Mouse (Mus musculus) liver, adult 2 months (tissue): ENCODE results near the gene Nkain4. TPM values are rescaled to one million over a fixed set of nuclear protein-coding genes. Genes with fewer than 3 reads are reported as not detected.

Source experiments
- DNase-seq: peaks from one replicate; pipeline ENCODE4 v3.0.0-alpha.2; 2011; ENCODE audit warnings: low read depth, low spot score; ENCODE audit errors: extremely low read depth
- H3K27ac ChIP-seq: fragments of 200-500 bp; replicated peaks from 2 replicates; pipeline ENCODE4 v1.5.1; 2012; ENCODE audit warnings: low read depth, mild to moderate bottlenecking, control low read depth, inconsistent platforms, low read length; ENCODE audit not compliant: insufficient read depth
- H3K27me3 ChIP-seq: fragments of 200-500 bp; 2 replicates; pipeline ENCODE4 v1.6.1; 2012; ENCODE audit warnings: mild to moderate bottlenecking, moderate library complexity, low read length, inconsistent platforms; ENCODE audit not compliant: control insufficient read depth, insufficient read depth
- H3K36me3 ChIP-seq: fragments of 200-500 bp; 2 replicates; pipeline ENCODE4 v1.6.1; 2012; ENCODE audit warnings: low read length, inconsistent platforms; ENCODE audit not compliant: control insufficient read depth, insufficient read depth
- H3K4me1 ChIP-seq: fragments of 200-500 bp; 2 replicates; pipeline ENCODE4 v1.6.1; 2011; ENCODE audit warnings: low read length; ENCODE audit not compliant: control insufficient read depth, insufficient read depth
- H3K4me3 ChIP-seq: fragments of 200-500 bp; 2 replicates; pipeline ENCODE4 v1.5.1; 2011; ENCODE audit warnings: low read depth, mild to moderate bottlenecking, control low read depth, low read length, moderate library complexity; ENCODE audit not compliant: insufficient read depth
- H3K79me2 ChIP-seq: fragments of 200-500 bp; 2 replicates; pipeline ENCODE4 v1.6.1; 2012; ENCODE audit warnings: inconsistent platforms, mild to moderate bottlenecking, low read length, moderate library complexity; ENCODE audit not compliant: control insufficient read depth, insufficient read depth
- H3K9ac ChIP-seq: fragments of 200-500 bp; 2 replicates; pipeline ENCODE4 v1.6.1; 2012; ENCODE audit warnings: low read depth, mild to moderate bottlenecking, control low read depth, inconsistent platforms, low read length
- CTCF ChIP-seq: fragments of 200-500 bp; IDR thresholded peaks from 2 replicates; pipeline ENCODE4 v1.5.1; 2011; ENCODE audit warnings: low read depth, low read length, control low read depth
- POLR2A ChIP-seq: fragments of 200-500 bp; IDR thresholded peaks from 2 replicates; pipeline ENCODE4 v1.6.1; 2011; ENCODE audit warnings: low read length, control low read depth; ENCODE audit not compliant: insufficient read depth; ENCODE audit errors: extremely low read depth
- WGBS: fragments of 180-500 bp; shearing (Covaris S2); methylation state at CpG from one replicate; pipeline ENCODE4 v1.1.7; 2018; 5-methylcytosine and 5-hydroxymethylcytosine counted together
- polyA plus RNA-seq: library from polyadenylated mRNA; depleted of rRNA; stranded (reverse); fragments of >200 nt; gene quantifications from 2 replicates; pipeline ENCODE4 v1.2.3, GENCODE M21; 2012
- total RNA-seq: library from RNA; depleted of rRNA; stranded (reverse); fragments of >200 nt; gene quantifications from 2 replicates; pipeline ENCODE4 v1.2.3, GENCODE M21; 2014

The Nkain4 gene
- total and polyA plus RNA-seq, 2 experiments: 1.5 TPM

DNA sequence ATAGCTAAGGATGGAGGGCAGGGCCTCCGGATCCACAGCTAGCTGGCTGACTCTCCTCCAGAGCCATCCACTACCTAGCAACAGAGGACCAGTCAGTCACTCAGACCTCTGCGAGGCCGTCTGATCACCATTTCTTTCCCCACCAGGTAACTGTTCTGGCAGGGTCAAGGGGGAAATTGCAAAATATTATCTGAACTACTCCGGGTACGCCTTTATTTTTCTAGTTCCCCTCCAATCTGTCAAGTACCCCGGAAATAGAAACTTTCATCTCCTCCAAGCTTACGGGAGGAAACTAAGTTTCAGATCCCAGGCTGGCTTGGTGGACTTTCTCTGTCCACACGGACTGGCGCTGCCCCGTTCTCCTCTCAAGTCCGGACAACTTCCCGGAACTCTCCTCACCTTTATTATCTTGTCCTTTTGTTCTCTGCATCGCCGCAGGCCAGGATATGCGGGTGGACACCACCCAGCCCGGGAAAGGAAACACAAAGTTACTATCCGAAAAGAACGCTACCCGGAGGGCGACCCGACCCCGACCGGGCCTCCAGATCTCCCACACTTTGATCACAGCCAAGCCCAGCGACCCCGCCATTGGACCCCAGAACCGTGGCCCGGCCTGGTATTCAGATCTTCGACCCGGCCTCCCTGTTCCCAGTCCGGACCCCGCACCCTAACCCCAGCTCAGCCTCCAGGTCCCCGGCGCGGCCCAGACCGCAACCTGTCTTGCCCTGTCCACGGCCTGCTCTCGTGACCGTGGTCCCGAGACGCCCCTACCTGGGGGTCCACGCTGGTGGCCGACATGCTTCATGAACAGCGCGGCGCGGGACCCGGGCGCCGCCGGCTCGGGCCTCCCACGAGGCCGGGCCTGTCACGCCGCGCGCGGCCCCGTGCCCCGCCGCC is 34.3 kb downstream of the Nkain4 start:
- H3K4me1 ChIP-seq: peaks cover 12% of the 10 kb centered on the region; the same call in 1 of the 2 replicates
- TF ChIP-seq POLR2A (no peak), CTCF (no peak)
- peak overlapping the region; percentile 98 for H3K4me3 ChIP-seq
- DNase-seq: peak; percentile 41
- under 1% methylated on average over 61 of the region's 61 CpGs for whole genome bisulfite sequencing
- H3K36me3 ChIP-seq: peaks cover 23% of the 10 kb centered on the region
- H3K27me3 ChIP-seq: no peaks in the 10 kb centered on the region
- peaks cover 40% of the 10 kb centered on the region for H3K79me2 ChIP-seq
- H3K27ac ChIP-seq: peak overlapping the region; percentile 81
- H3K9ac ChIP-seq: peak overlapping the region; percentile 97

DNA sequence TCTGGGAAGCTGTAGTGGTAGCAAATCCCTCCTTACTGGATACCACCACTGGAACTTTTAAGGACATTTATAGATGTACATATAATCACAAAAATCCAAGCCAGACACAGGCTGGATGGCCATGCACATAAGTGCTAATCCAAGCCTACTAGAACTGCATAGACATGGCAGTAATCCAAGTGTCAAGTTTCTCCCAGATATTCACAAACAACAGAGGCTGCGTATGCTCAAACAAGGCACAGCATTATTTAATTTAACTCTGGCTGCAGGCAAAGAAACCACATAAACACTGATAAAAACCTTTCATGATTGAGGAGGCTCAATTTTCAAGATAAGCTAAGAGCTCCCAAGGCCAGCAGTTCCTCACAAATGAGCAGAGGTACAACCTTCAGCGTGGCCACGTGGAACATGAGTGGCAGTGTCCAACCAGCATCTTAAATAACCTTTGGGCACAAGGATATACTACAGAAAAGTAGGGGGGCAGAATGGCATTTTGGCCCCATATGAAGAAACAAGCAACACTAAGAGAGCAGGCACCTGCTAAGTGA is 38.5 kb downstream of the Nkain4 start:
- Histone ChIP-seq H3K27me3 (no peaks in the 10 kb centered on the region), H3K36me3 (peaks cover 55% of the 10 kb centered on the region), H3K4me1 (peaks cover 18% of the 10 kb centered on the region), H3K9ac (no peak overlapping the region), H3K79me2 (peaks cover 68% of the 10 kb centered on the region), H3K4me3 (no peak overlapping the region), H3K27ac (no peak overlapping the region)
- DNase-seq: peak; percentile 15
- 42% methylated on average over 3 of the region's 3 CpGs for WGBS
- no peak for TF ChIP-seq POLR2A
- no peak for TF ChIP-seq CTCF

GRCm38 (mm10) chr2:180910928-180911327 is 43.6 kb downstream of the Nkain4 start:
- WGBS: 96% methylated on average over 12 of the region's 12 CpGs

GRCm38 (mm10) chr2:180905556-180906221 is 48.8 kb downstream of the Nkain4 start:
- H3K4me3 ChIP-seq: 0 out of 2 replicates have a peak overlapping the region, but pooled peaks have one; percentile 5
- peaks cover 22% of the 10 kb centered on the region for H3K36me3 ChIP-seq
- TF ChIP-seq CTCF (no peak), POLR2A (no peak)
- H3K79me2 ChIP-seq: peaks cover 7% of the 10 kb centered on the region
- WGBS: 13% methylated on average over 5 of the region's 5 CpGs
- no peaks in the 10 kb centered on the region for H3K27me3 ChIP-seq
- peak overlapping the region; percentile 91 for H3K27ac ChIP-seq
- no peak overlapping the region for H3K9ac ChIP-seq
- peaks cover 20% of the 10 kb centered on the region for H3K4me1 ChIP-seq
- DNase-seq: peak; percentile 83

More at GRCm38 (mm10) chr2:180910928-180911327, 43.6 kb downstream of the Nkain4 start:
- Histone ChIP-seq H3K36me3 (peaks cover 53% of the 10 kb centered on the region), H3K4me3 (no peak overlapping the region), H3K4me1 (peaks cover 23% of the 10 kb centered on the region), H3K79me2 (peaks cover 45% of the 10 kb centered on the region), H3K27me3 (no peaks in the 10 kb centered on the region), H3K27ac (no peak overlapping the region), H3K9ac (no peak overlapping the region)
- TF ChIP-seq POLR2A (no peak), CTCF (no peak)
- no peak for DNase-seq

DNA sequence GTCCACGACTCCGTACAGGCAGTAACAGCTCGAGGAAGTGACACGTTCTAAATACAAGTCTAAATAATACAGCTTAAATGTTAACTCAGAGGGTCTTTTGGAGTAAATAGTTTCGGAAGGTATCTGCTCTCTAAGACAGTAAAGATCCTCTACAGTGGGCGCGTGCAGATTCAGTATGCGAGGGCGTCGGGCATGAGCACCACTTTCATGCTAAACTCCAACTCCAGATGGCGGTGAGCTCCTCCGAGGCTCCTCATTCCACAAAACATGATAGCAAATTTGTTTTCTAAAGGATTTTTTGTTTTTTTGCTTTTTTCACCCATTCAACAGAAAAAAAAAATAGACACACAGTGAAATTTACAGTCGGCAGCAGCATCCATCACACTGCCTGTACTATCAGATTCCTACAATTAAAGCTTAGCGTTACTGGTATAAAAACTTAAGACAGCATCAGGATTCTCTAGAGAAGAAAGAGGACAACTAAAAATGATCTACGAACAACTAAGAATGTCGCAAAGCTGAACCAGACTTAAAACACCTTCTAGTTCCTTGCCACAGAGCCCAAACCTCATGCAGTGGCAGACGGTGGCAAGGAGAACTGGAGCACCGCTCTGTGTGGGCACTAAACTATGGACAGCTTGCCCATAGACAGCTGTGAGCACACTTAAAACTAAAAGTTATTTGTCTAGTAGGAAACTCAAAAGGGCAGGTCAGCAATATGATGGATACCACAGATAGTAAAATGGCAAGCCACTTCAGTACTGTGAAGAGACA is 49.9 kb downstream of the Nkain4 start:
- TF ChIP-seq POLR2A (no peak), CTCF (no peak)
- WGBS: 92% methylated on average over 18 of the region's 18 CpGs
- H3K36me3 ChIP-seq: peaks cover 14% of the 10 kb centered on the region

More for the DNA sequence above, 49.9 kb downstream of the Nkain4 start:
- H3K27ac ChIP-seq: no peak overlapping the region
- no peak overlapping the region for H3K4me3 ChIP-seq
- no peaks in the 10 kb centered on the region for H3K27me3 ChIP-seq
- H3K79me2 ChIP-seq: peaks cover 3% of the 10 kb centered on the region; the same call in 1 of the 2 replicates
- H3K9ac ChIP-seq: no peak overlapping the region
- H3K4me1 ChIP-seq: peaks cover 19% of the 10 kb centered on the region
- DNase-seq: no peak
